Mouse (Mus musculus) left cerebral cortex, postnatal 25 days (tissue): ENCODE measurements around the gene Mfap2. TPM values are rescaled to one million over a fixed set of nuclear protein-coding genes. Genes with fewer than 3 reads are reported as not detected.

Source experiments
- DNase-seq, 2 experiments: peaks; one replicate each; pipeline ENCODE4 v3.0.0; 2022; ENCODE audit warnings: low spot score in 2 of 2, mixed read lengths in 1 of 2
- intact Hi-C: fragments of 180-260 bp; cut with DNase I; formaldehyde crosslinking; loops from one replicate; pipeline ENCODE4 v1.15.1; 2025
- total RNA-seq, 2 experiments: library from RNA; stranded (reverse); gene quantifications; 2 replicates each; pipeline ENCODE4 v1.2.3; 2021

Mfap2 gene
- total RNA-seq, 2 experiments from 2014 or later = 4.4 to 4.5 TPM

DNA sequence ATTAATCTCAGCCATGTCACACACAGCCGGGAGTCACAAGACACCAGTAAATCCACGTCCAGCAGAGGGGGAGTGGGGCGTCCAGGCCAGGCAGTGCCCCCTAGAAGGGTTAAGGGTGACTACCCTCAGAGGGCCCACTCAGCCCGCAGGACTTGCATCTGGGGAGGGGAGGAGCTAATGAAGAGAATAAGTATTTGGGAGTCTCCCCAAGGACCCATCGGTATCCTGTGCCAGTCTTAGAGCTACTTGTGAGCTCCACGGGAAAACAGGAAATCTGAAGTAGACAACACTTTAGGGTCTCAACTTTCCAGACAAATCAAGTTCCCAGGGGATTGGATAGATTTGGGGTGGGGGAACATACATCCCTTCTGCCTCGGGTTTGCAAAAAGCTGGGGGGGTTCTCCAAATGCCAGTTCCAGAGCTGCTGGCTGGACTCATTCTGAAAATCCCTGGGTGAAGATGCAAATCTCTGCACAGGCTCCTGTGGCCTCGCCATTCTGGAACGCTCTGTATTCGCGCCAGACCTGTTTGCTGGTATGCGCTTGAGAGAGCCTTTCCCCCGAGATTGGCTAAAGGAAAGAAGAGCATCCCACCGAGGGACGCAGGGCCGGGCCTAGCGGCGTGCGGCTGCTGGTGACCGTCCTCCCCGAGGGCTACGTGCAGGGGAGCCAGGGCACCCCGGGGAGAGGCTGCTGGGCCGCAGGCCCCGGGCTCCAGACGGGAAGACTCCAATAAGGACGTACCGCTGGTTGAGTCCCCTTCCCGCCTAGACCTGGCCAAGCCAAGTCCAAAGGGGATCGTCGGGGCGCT, 49.6 kb downstream of the Mfap2 start:
- intact Hi-C loops = no loop called here
- no peak for DNase-seq

- intact Hi-C loops = no loop called here
- peak; percentile 97 to 98 for DNase-seq
Observed at GRCm38 (mm10) chr4:141060426-141061301, 50.4 kb downstream of the Mfap2 start, which contains the start of gene Crocc. Gene Crocc (minus strand): TSS chr4:141060550.

GRCm38 (mm10) chr4:141064104-141064659, 54.0 kb downstream of the Mfap2 start:
- intact Hi-C loops = no loop called here
- DNase-seq = no peak

DNA sequence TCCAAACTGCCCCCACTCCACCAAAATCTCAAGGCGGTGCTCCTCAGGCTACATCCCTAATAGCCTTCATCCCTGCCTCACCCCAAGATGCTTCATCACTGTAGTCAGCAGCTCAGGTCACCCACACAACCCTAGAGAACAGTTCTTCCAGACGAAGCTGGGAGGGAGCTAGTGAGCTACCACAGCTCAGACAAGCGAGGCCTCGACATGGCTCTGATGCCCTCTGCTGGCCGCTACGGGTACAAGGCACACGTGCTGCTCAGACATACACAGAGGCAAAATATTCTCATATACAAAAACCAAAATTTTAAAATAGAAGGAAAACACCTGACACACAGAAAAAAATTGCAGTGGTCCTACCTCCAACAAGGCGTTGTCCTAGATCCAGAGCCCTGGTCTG, 54.9 kb downstream of the Mfap2 start:
- intact Hi-C loops = loop anchor here (1.0 kb wide), 1 partner anchor 21 kb away; no protein-coding TSS in a partner anchor
- DNase-seq = peak; percentile 82 to 89

Other genes starting within 250 kb of the Mfap2 start
- gene Padi4, start 236.2 kb upstream of the Mfap2 start, total RNA-seq = not detected
- gene Padi3, start 199.8 kb upstream of the Mfap2 start, total RNA-seq = not detected
- not detected for gene Padi1, start 164.6 kb upstream of the Mfap2 start, total RNA-seq
- 10 to 100 TPM in 1 of 2 experiments, 1 to 10 TPM in 1; 9.5 to 12.1 TPM for gene Padi2, start 104.1 kb upstream of the Mfap2 start, total RNA-seq
- 100 to 1,000 TPM; 187 to 191 TPM for gene Sdhb, start 49.2 kb upstream of the Mfap2 start, total RNA-seq
- gene Atp13a2, start 23.5 kb upstream of the Mfap2 start, total RNA-seq = 100 to 1,000 TPM; 162 to 171 TPM
- 10 to 100 TPM; 51.4 to 62.7 TPM for gene Crocc, start 50.1 kb downstream of the Mfap2 start, total RNA-seq
- 10 to 100 TPM; 36.3 to 46.0 TPM for gene Necap2, start 67.9 kb downstream of the Mfap2 start, total RNA-seq
- under 1 TPM; 0.55 to 0.83 TPM for gene Spata21, start 77.9 kb downstream of the Mfap2 start, total RNA-seq
- gene Szrd1, start 129.4 kb downstream of the Mfap2 start, total RNA-seq = 10 to 100 TPM; 41.7 to 49.2 TPM
- 10 to 100 TPM; 31.4 to 32.3 TPM for gene Fbxo42, start 137.5 kb downstream of the Mfap2 start, total RNA-seq
- gene Rsg1, start 203.5 kb downstream of the Mfap2 start, total RNA-seq = 1 to 10 TPM; 2.5 to 3.2 TPM
- gene Arhgef19, start 229.1 kb downstream of the Mfap2 start, total RNA-seq = 10 to 100 TPM; 15.1 to 16.3 TPM